Mouse (Mus musculus) mature B cell (primary cell): ENCODE measurements around the gene Abcb7.
"Not testable (repeated sequence)": the region's sequence is repeated elsewhere in the genome, so short reads cannot be mapped to it uniquely, and the experiment has no call there.

Experiments
- in situ Hi-C: fragments of 300-500 bp; cut with MboI; formaldehyde crosslinking; loops from 2 replicates; pipeline ENCODE4 v1.14.3; 2019

Gene Abcb7

GRCm38 (mm10) chrX:104413183-104413983 is at the start of gene Abcb7:
Gene Abcb7 (minus strand): TSS chrX:104413856.
- in situ Hi-C loops, result no loop called here

- in situ Hi-C loops, result no loop called here
These were observed 48.1 kb upstream of the Abcb7 start for GRCm38 (mm10) chrX:104461755-104462154.

GRCm38 (mm10) chrX:104452433-104452832 is 38.8 kb upstream of the Abcb7 start:
- in situ Hi-C loops, result no loop called here

GRCm38 (mm10) chrX:104433456-104433855 is 19.8 kb upstream of the Abcb7 start:
- in situ Hi-C loops, result no loop called here

- in situ Hi-C loops, result no loop called here
These were observed 14.5 kb upstream of the Abcb7 start for GRCm38 (mm10) chrX:104428108-104428507.

- in situ Hi-C loops, result no loop called here
These were observed 339 bp upstream of the Abcb7 start for GRCm38 (mm10) chrX:104413995-104414394.

- in situ Hi-C loops, result no loop called here
These were observed 5.5 kb downstream of the Abcb7 start for GRCm38 (mm10) chrX:104408137-104408536.

- in situ Hi-C loops, result no loop called here
These were observed 11.2 kb downstream of the Abcb7 start for GRCm38 (mm10) chrX:104402463-104402862.

- in situ Hi-C loops, result no loop called here
These were observed 12.5 kb downstream of the Abcb7 start for GRCm38 (mm10) chrX:104401134-104401533.

GRCm38 (mm10) chrX:104397526-104397925 is 16.1 kb downstream of the Abcb7 start:
- in situ Hi-C loops, result no loop called here

GRCm38 (mm10) chrX:104359686-104360085 is 54.0 kb downstream of the Abcb7 start:
- in situ Hi-C loops, result no loop called here

- in situ Hi-C loops, result no loop called here
These were observed 57.8 kb downstream of the Abcb7 start for GRCm38 (mm10) chrX:104355842-104356241.

GRCm38 (mm10) chrX:104348146-104348545 is 65.5 kb downstream of the Abcb7 start:
- in situ Hi-C loops, result not testable (repeated sequence)

- in situ Hi-C loops, result no loop called here
These were observed 121.9 kb downstream of the Abcb7 start for GRCm38 (mm10) chrX:104291721-104292120.

- in situ Hi-C loops, result no loop called here
These were observed 133.8 kb downstream of the Abcb7 start for GRCm38 (mm10) chrX:104279828-104280227.

- in situ Hi-C loops, result no loop called here
These were observed 149.3 kb downstream of the Abcb7 start for GRCm38 (mm10) chrX:104264371-104264770.

- in situ Hi-C loops, result no loop called here
These were observed 151.2 kb downstream of the Abcb7 start for GRCm38 (mm10) chrX:104262468-104262867.

- in situ Hi-C loops, result no loop called here
These were observed 157.1 kb downstream of the Abcb7 start for GRCm38 (mm10) chrX:104256561-104256960.
